Mouse (Mus musculus): ENCODE results near the gene Htatsf1. TPM values are rescaled to one million over a fixed set of nuclear protein-coding genes. Genes with fewer than 3 reads are reported as not detected.

The Htatsf1 gene
- polyA plus RNA-seq, 1 experiment from 2014 or later: 73.1 TPM

Other genes starting within 250 kb of the Htatsf1 start
- 2.5 and 2.7 TPM in 2 replicates for gene Map7d3, start 231.3 kb upstream of the Htatsf1 start, polyA plus RNA-seq (2015; fragmentation: Nextera tagmentation; extraction: Ambion mirVana)
- not detected in 2 replicates for gene Adgrg4, start 183.4 kb upstream of the Htatsf1 start, polyA plus RNA-seq (2015; fragmentation: Nextera tagmentation; extraction: Ambion mirVana)
- gene Brs3, start 10.5 kb upstream of the Htatsf1 start, polyA plus RNA-seq (2015; fragmentation: Nextera tagmentation; extraction: Ambion mirVana): not detected in 2 replicates
- 0.30 TPM in 1 of 2 replicates, not detected in the other for gene Vgll1, start 34.5 kb downstream of the Htatsf1 start, polyA plus RNA-seq (2015; fragmentation: Nextera tagmentation; extraction: Ambion mirVana)
- gene Cd40lg, start 158.6 kb downstream of the Htatsf1 start, polyA plus RNA-seq (2015; fragmentation: Nextera tagmentation; extraction: Ambion mirVana): not detected in 2 replicates

All from lung, embryonic 15.5 days (tissue).